Mouse (Mus musculus) midbrain, embryonic 12.5 days (tissue): ENCODE measurements around the gene Tlr9. TPM values are rescaled to one million over a fixed set of nuclear protein-coding genes. Genes with fewer than 3 reads are reported as not detected.

Experiments used
- ATAC-seq: fragments of 200-750 bp; cut with Nextera tagmentation; 2 replicates; pipeline ENCODE4 v1.8.0; 2017; ENCODE audit warnings: low read depth, moderate TSS enrichment, moderate library complexity; ENCODE audit not compliant: low FRiP score
- H3K27ac ChIP-seq: fragments of 300-500 bp; sonication (generic); replicated peaks from 2 replicates; pipeline ENCODE4 v1.5.1; 2016; ENCODE audit warnings: mild to moderate bottlenecking
- H3K27me3 ChIP-seq: fragments of 300-500 bp; sonication (generic); 2 replicates; pipeline ENCODE4 v1.6.1; 2016; ENCODE audit warnings: mild to moderate bottlenecking
- H3K36me3 ChIP-seq: fragments of 300-500 bp; sonication (generic); 2 replicates; pipeline ENCODE4 v1.6.1; 2016
- H3K4me1 ChIP-seq: fragments of 300-500 bp; sonication (generic); 2 replicates; pipeline ENCODE4 v1.6.1; 2016
- H3K4me2 ChIP-seq: fragments of 300-500 bp; sonication (generic); replicated peaks from 2 replicates; pipeline ENCODE4 v1.6.1; 2016; ENCODE audit warnings: mild to moderate bottlenecking, moderate library complexity
- H3K4me3 ChIP-seq: fragments of 300-500 bp; sonication (generic); 2 replicates; pipeline ENCODE4 v1.5.1; 2016; ENCODE audit warnings: mild to moderate bottlenecking
- H3K9ac ChIP-seq: fragments of 300-500 bp; sonication (generic); replicated peaks from 2 replicates; pipeline ENCODE4 v1.6.1; 2016; ENCODE audit warnings: mild to moderate bottlenecking, moderate library complexity
- H3K9me3 ChIP-seq: fragments of 300-500 bp; sonication (generic); 2 replicates; pipeline ENCODE4 v1.6.1; 2016; ENCODE audit warnings: mild to moderate bottlenecking
- WGBS: fragments of 180-500 bp; shearing (Covaris S2); methylation state at CpG from one replicate; pipeline ENCODE4 v1.1.7; 2016; 5-methylcytosine and 5-hydroxymethylcytosine counted together
- polyA plus RNA-seq: library from polyadenylated mRNA; unstranded; fragments of >200 nt; fragmentation: Nextera tagmentation; extraction: Ambion mirVana; gene quantifications from 2 replicates; pipeline ENCODE4 v1.2.1, GENCODE M21; 2016

The Tlr9 gene
- polyA plus RNA-seq, 1 experiment from 2014 or later: not detected

GRCm38 (mm10) chr9:106261491-106261890 is 39.1 kb downstream of the Tlr9 start:
- Histone ChIP-seq H3K4me2 (no peak overlapping the region), H3K4me1 (no peaks in the 10 kb centered on the region), H3K9me3 (no peaks in the 10 kb centered on the region), H3K36me3 (no peaks in the 10 kb centered on the region), H3K9ac (no peak overlapping the region), H3K4me3 (no peak overlapping the region), H3K27ac (no peak overlapping the region), H3K27me3 (no peaks in the 10 kb centered on the region)
- 86% methylated on average over 3 of the region's 3 CpGs for WGBS
- ATAC-seq: no peak

- 76% methylated on average over 3 of the region's 3 CpGs for WGBS
- H3K9me3 ChIP-seq: no peaks in the 10 kb centered on the region
- no peaks in the 10 kb centered on the region for H3K27me3 ChIP-seq
- no peaks in the 10 kb centered on the region for H3K4me1 ChIP-seq
- H3K36me3 ChIP-seq: no peaks in the 10 kb centered on the region
- no peak overlapping the region for H3K9ac ChIP-seq
- H3K27ac ChIP-seq: no peak overlapping the region
- no peak for ATAC-seq
- H3K4me3 ChIP-seq: no peak overlapping the region
- no peak overlapping the region for H3K4me2 ChIP-seq
Observed at GRCm38 (mm10) chr9:106262075-106262474, 39.7 kb downstream of the Tlr9 start.

GRCm38 (mm10) chr9:106263381-106263924 is 41.1 kb downstream of the Tlr9 start:
- WGBS: 86% methylated on average over 9 of the region's 9 CpGs
- no peak for ATAC-seq
- no peaks in the 10 kb centered on the region for H3K9me3 ChIP-seq
- H3K27ac ChIP-seq: no peak overlapping the region
- no peaks in the 10 kb centered on the region for H3K27me3 ChIP-seq
- H3K4me2 ChIP-seq: no peak overlapping the region
- H3K4me3 ChIP-seq: no peak overlapping the region
- no peaks in the 10 kb centered on the region for H3K36me3 ChIP-seq
- H3K9ac ChIP-seq: no peak overlapping the region
- no peaks in the 10 kb centered on the region for H3K4me1 ChIP-seq

- 88% methylated on average over 12 of the region's 12 CpGs for WGBS
- H3K4me2 ChIP-seq: no peak overlapping the region
- H3K9ac ChIP-seq: no peak overlapping the region
- H3K27me3 ChIP-seq: no peaks in the 10 kb centered on the region
- no peak overlapping the region for H3K4me3 ChIP-seq
- no peaks in the 10 kb centered on the region for H3K9me3 ChIP-seq
- H3K4me1 ChIP-seq: peaks cover 16% of the 10 kb centered on the region
- no peak overlapping the region for H3K27ac ChIP-seq
- ATAC-seq: no peak
- no peaks in the 10 kb centered on the region for H3K36me3 ChIP-seq
Observed at GRCm38 (mm10) chr9:106265358-106266075, 43.1 kb downstream of the Tlr9 start.

GRCm38 (mm10) chr9:106266936-106267657 is 44.7 kb downstream of the Tlr9 start:
- Histone ChIP-seq H3K4me2 (no peak overlapping the region), H3K27me3 (no peaks in the 10 kb centered on the region), H3K36me3 (no peaks in the 10 kb centered on the region), H3K4me3 (no peak overlapping the region), H3K9ac (no peak overlapping the region), H3K4me1 (peaks cover 16% of the 10 kb centered on the region), H3K9me3 (no peaks in the 10 kb centered on the region), H3K27ac (no peak overlapping the region)
- no peak for ATAC-seq
- 63% methylated on average over 2 of the region's 2 CpGs for WGBS

- Histone ChIP-seq H3K4me1 (peaks cover 16% of the 10 kb centered on the region), H3K4me2 (no peak overlapping the region), H3K4me3 (no peak overlapping the region), H3K27ac (no peak overlapping the region), H3K9me3 (no peaks in the 10 kb centered on the region), H3K36me3 (no peaks in the 10 kb centered on the region), H3K9ac (no peak overlapping the region), H3K27me3 (no peaks in the 10 kb centered on the region)
- no peak for ATAC-seq
- WGBS: 52% methylated on average over 4 of the region's 4 CpGs
Observed at GRCm38 (mm10) chr9:106268421-106268820, 46.0 kb downstream of the Tlr9 start.

- Histone ChIP-seq H3K4me1 (peaks cover 16% of the 10 kb centered on the region), H3K27me3 (no peaks in the 10 kb centered on the region), H3K4me2 (no peak overlapping the region), H3K27ac (peak overlapping the region; percentile 46), H3K4me3 (no peak overlapping the region), H3K9me3 (no peaks in the 10 kb centered on the region), H3K36me3 (no peaks in the 10 kb centered on the region), H3K9ac (0 out of 2 replicates have a peak overlapping the region, but pooled peaks have one; percentile 20)
- 69% methylated on average over 9 of the region's 9 CpGs for WGBS
- no peak for ATAC-seq
Observed at GRCm38 (mm10) chr9:106269076-106269788, 46.8 kb downstream of the Tlr9 start.

- WGBS: 19% methylated on average over 2 of the region's 2 CpGs
- peak overlapping the region; percentile 46 for H3K27ac ChIP-seq
Observed at GRCm38 (mm10) chr9:106269879-106270278, 47.5 kb downstream of the Tlr9 start.

GRCm38 (mm10) chr9:106270656-106271055 is 48.3 kb downstream of the Tlr9 start:
- Histone ChIP-seq H3K9ac (no peak overlapping the region), H3K9me3 (no peaks in the 10 kb centered on the region), H3K27ac (no peak overlapping the region), H3K27me3 (no peaks in the 10 kb centered on the region), H3K4me2 (no peak overlapping the region), H3K4me3 (no peak overlapping the region), H3K4me1 (peaks cover 16% of the 10 kb centered on the region), H3K36me3 (no peaks in the 10 kb centered on the region)
- WGBS: 78% methylated on average over 4 of the region's 4 CpGs
- ATAC-seq: no peak

More at GRCm38 (mm10) chr9:106269879-106270278, 47.5 kb downstream of the Tlr9 start:
- H3K9ac ChIP-seq: no peak overlapping the region
- H3K4me3 ChIP-seq: no peak overlapping the region
- no peaks in the 10 kb centered on the region for H3K27me3 ChIP-seq
- ATAC-seq: peak; percentile 65; the same call in 1 of the 2 replicates
- no peaks in the 10 kb centered on the region for H3K36me3 ChIP-seq
- H3K9me3 ChIP-seq: no peaks in the 10 kb centered on the region
- peaks cover 16% of the 10 kb centered on the region for H3K4me1 ChIP-seq
- no peak overlapping the region for H3K4me2 ChIP-seq

- WGBS: 97% methylated on average over 1 of the region's 1 CpGs
- Histone ChIP-seq H3K9ac (no peak overlapping the region), H3K4me2 (no peak overlapping the region), H3K9me3 (no peaks in the 10 kb centered on the region), H3K36me3 (no peaks in the 10 kb centered on the region), H3K4me3 (no peak overlapping the region), H3K27me3 (no peaks in the 10 kb centered on the region), H3K4me1 (peaks cover 16% of the 10 kb centered on the region), H3K27ac (no peak overlapping the region)
- no peak for ATAC-seq
Observed at GRCm38 (mm10) chr9:106272288-106272687, 49.9 kb downstream of the Tlr9 start.

- 81% methylated on average over 12 of the region's 12 CpGs for WGBS
Observed at GRCm38 (mm10) chr9:106273276-106273675, 50.9 kb downstream of the Tlr9 start.

GRCm38 (mm10) chr9:106273791-106274190 is 51.4 kb downstream of the Tlr9 start:
- no peak for ATAC-seq

More at GRCm38 (mm10) chr9:106273276-106273675, 50.9 kb downstream of the Tlr9 start:
- Histone ChIP-seq H3K27ac (no peak overlapping the region), H3K9me3 (no peaks in the 10 kb centered on the region), H3K4me3 (no peak overlapping the region), H3K36me3 (no peaks in the 10 kb centered on the region), H3K9ac (no peak overlapping the region), H3K4me1 (peaks cover 16% of the 10 kb centered on the region), H3K4me2 (no peak overlapping the region), H3K27me3 (no peaks in the 10 kb centered on the region)
- no peak for ATAC-seq

More at GRCm38 (mm10) chr9:106273791-106274190, 51.4 kb downstream of the Tlr9 start:
- Histone ChIP-seq H3K9me3 (no peaks in the 10 kb centered on the region), H3K27me3 (no peaks in the 10 kb centered on the region), H3K4me1 (peaks cover 14% of the 10 kb centered on the region), H3K9ac (no peak overlapping the region), H3K4me2 (no peak overlapping the region), H3K36me3 (no peaks in the 10 kb centered on the region), H3K27ac (no peak overlapping the region), H3K4me3 (no peak overlapping the region)
- 77% methylated on average over 4 of the region's 4 CpGs for WGBS
